Mouse (Mus musculus) liver, embryonic 11.5 days (tissue): Measurements from ENCODE around the gene Stk10. TPM values are rescaled to one million over a fixed set of nuclear protein-coding genes. Genes with fewer than 3 reads are reported as not detected.

Source experiments
- ATAC-seq: fragments of 200-750 bp; cut with Nextera tagmentation; replicated peaks from 2 replicates; pipeline ENCODE4 v1.8.0; 2017; ENCODE audit warnings: moderate number of reproducible peaks, mild to moderate bottlenecking, moderate TSS enrichment, moderate library complexity; ENCODE audit not compliant: low FRiP score
- DNase-seq: peaks from one replicate; pipeline ENCODE4 v3.0.0-alpha.2; 2017; ENCODE audit warnings: low spot score
- H3K27ac ChIP-seq: fragments of 300-500 bp; sonication (generic); 2 replicates; pipeline ENCODE4 v1.5.1; 2014; ENCODE audit warnings: mild to moderate bottlenecking, low read depth, low read length, control low read depth
- H3K27me3 ChIP-seq: fragments of 300-500 bp; sonication (generic); replicated peaks from 2 replicates; pipeline ENCODE4 v1.6.1; 2014; ENCODE audit warnings: low read length, mixed read lengths; ENCODE audit not compliant: control insufficient read depth, insufficient read depth
- H3K36me3 ChIP-seq: fragments of 300-500 bp; sonication (generic); 2 replicates; pipeline ENCODE4 v1.6.1; 2014; ENCODE audit warnings: mild to moderate bottlenecking, low read length, moderate library complexity, mixed read lengths; ENCODE audit not compliant: control insufficient read depth, insufficient read depth
- H3K4me1 ChIP-seq: fragments of 300-500 bp; sonication (generic); replicated peaks from 2 replicates; pipeline ENCODE4 v1.6.1; 2014; ENCODE audit warnings: low read length, mixed read lengths; ENCODE audit not compliant: control insufficient read depth, insufficient read depth
- H3K4me2 ChIP-seq: fragments of 300-500 bp; sonication (generic); 2 replicates; pipeline ENCODE4 v1.6.1; 2014; ENCODE audit warnings: mild to moderate bottlenecking, control low read depth, moderate library complexity
- H3K4me3 ChIP-seq: fragments of 300-500 bp; sonication (generic); 2 replicates; pipeline ENCODE4 v1.5.1; 2014; ENCODE audit warnings: low read depth, low read length, control low read depth
- H3K9ac ChIP-seq: fragments of 300-500 bp; sonication (generic); 2 replicates; pipeline ENCODE4 v1.6.1; 2014; ENCODE audit warnings: low read depth, low read length, control low read depth
- H3K9me3 ChIP-seq: fragments of 300-500 bp; sonication (generic); 2 replicates; pipeline ENCODE4 v1.6.1; 2016; ENCODE audit warnings: low read length, inconsistent platforms, mixed read lengths; ENCODE audit not compliant: control insufficient read depth
- WGBS: fragments of 180-500 bp; shearing (Covaris S2); extraction: QIAGEN DNeasy Blood & Tissue Kit; methylation state at CpG from one replicate; pipeline ENCODE4 v1.1.7; 2014; 5-methylcytosine and 5-hydroxymethylcytosine counted together
- polyA plus RNA-seq: library from polyadenylated mRNA; unstranded; fragments of >200 nt; fragmentation: Nextera tagmentation; extraction: Ambion mirVana; gene quantifications from 2 replicates; pipeline ENCODE4 v1.2.1, GENCODE M21; 2014

Gene Stk10
- polyA plus RNA-seq, 1 experiment from 2014 or later = 5.8 TPM

DNA sequence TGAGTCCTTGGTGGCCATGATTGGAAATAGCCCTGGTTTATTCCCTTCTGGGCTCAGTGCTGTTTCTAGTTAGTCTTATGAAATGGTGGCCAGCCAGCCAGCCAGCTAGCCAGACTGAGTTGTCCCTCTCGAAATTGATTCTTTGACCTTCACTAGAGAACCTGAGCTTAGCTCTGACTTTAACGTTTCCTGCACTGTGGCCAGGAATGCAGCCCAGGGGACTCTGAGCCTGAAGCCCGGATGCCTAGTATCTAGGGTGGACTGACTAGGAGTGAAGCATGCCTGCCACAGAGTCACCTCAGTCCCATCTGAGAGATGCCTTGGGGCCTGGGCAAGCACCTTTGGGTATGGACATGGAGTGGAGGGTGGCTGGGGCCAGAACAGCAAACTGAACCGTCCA lies 31.5 kb downstream of the Stk10 start:
- 54% methylated on average over 4 of the region's 4 CpGs for WGBS
- Histone ChIP-seq H3K36me3 (0 out of 2 replicates have a peak, but pooled peaks cover 3% of the 10 kb centered on the region), H3K4me3 (no peak overlapping the region), H3K27me3 (no peaks in the 10 kb centered on the region), H3K27ac (no peak overlapping the region), H3K4me2 (no peak overlapping the region), H3K9ac (no peak overlapping the region), H3K9me3 (no peaks in the 10 kb centered on the region), H3K4me1 (peaks cover 40% of the 10 kb centered on the region)
- DNase-seq = no peak
- ATAC-seq = no peak

DNA sequence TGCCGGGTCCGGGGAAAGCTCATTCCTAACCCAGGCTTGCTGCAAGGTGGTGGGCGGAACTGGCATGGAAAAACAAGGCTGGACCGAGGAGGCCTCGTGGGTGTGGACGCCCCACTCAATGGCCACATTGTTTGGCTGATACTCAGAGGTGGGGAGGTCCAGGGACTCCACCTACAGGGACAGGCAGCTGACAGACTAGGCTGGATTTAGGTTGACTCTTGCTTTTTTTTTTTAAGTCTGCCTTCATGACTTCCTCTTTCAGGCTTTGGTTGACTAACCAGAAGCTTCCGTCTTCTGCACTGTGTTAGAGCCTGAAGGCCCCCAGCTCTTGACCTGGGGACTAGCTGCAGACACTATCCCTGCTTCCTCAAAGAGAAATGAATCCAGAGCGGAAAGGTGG lies 32.0 kb downstream of the Stk10 start:
- H3K4me3 ChIP-seq = no peak overlapping the region
- no peaks in the 10 kb centered on the region for H3K9me3 ChIP-seq
- no peak overlapping the region for H3K9ac ChIP-seq
- peaks cover 40% of the 10 kb centered on the region for H3K4me1 ChIP-seq
- ATAC-seq (no peak), DNase-seq (no peak)
- 39% methylated on average over 8 of the region's 8 CpGs for WGBS
- 0 out of 2 replicates have a peak, but pooled peaks cover 3% of the 10 kb centered on the region for H3K36me3 ChIP-seq
- H3K4me2 ChIP-seq = no peak overlapping the region
- no peaks in the 10 kb centered on the region for H3K27me3 ChIP-seq
- H3K27ac ChIP-seq = no peak overlapping the region

DNA sequence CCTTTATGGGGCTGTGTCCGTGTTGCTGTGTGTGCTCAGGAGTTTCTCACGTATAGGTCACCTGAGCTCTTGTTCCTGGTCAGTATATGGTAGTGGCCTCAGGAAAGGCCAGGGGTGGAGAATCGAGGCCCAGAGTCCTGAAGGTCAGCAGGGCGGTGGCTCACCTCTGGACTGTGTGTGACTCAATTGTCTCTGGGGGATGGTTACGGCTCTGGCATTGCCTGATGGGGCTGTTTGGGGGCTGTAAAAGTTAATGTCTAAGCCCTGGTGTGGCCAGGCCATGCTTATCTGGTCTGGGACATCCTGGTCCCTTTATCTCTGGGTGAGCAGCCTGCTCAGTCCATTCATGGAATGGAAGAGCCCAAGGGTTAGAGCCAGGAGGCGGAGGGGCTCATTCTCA lies 33.1 kb downstream of the Stk10 start:
- Histone ChIP-seq H3K36me3 (0 out of 2 replicates have a peak, but pooled peaks cover 3% of the 10 kb centered on the region), H3K9ac (peak overlapping the region; percentile 3; the same call in 1 of the 2 replicates), H3K4me2 (no peak overlapping the region), H3K4me1 (peaks cover 40% of the 10 kb centered on the region), H3K27ac (no peak overlapping the region), H3K4me3 (no peak overlapping the region), H3K27me3 (no peaks in the 10 kb centered on the region), H3K9me3 (no peaks in the 10 kb centered on the region)
- DNase-seq (no peak), ATAC-seq (peak; percentile 62)
- 48% methylated on average over 6 of the region's 6 CpGs for whole genome bisulfite sequencing

DNA sequence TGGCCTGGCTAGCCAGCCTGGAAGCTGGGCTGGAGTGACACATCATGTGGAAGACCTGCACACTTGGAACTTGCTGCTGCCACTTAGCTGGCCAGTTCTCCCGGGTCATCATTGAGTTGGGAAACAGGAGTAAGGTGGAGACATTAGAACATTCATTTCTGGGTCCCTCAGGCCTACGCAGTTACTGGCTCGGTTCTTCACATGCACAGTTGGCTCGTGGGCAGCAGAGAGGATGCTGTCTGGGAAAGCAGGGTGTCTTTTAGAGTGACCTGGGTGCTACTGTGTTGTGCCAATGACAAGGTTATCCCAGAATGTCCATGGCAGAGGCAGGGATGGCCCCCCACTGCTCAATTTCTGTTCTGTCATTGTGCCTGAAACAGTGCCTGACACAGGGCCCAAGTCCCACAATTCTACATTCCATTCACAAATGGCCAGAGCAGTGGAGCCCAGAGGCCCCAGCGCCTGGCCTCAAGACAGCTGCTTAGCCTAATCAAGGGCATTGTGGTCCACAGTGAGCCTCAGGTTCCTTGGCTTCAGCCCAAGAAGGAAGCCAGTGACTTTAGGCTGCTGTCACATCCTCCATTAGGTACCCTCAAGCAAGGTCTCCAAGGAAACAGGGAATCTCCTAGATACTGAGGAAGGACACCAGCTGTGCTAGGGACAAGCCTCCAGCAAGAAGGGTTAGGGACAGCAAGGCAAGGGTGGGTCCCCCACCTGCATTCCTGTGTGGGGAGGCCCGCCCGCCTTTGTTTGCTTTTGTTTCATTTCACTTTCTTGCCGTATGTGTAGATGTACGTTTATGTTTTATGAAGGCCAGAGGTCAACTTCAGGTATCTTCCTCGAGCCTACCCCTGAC lies 34.1 kb downstream of the Stk10 start:
- H3K4me1 ChIP-seq = peaks cover 43% of the 10 kb centered on the region
- 88% methylated on average over 10 of the region's 10 CpGs for WGBS
- 0 out of 2 replicates have a peak, but pooled peaks cover 3% of the 10 kb centered on the region for H3K36me3 ChIP-seq
- H3K27ac ChIP-seq = no peak overlapping the region
- no peaks in the 10 kb centered on the region for H3K27me3 ChIP-seq
- H3K4me2 ChIP-seq = no peak overlapping the region
- no peak overlapping the region for H3K9ac ChIP-seq
- DNase-seq = no peak
- H3K9me3 ChIP-seq = no peaks in the 10 kb centered on the region
- ATAC-seq = no peak
- H3K4me3 ChIP-seq = no peak overlapping the region

DNA sequence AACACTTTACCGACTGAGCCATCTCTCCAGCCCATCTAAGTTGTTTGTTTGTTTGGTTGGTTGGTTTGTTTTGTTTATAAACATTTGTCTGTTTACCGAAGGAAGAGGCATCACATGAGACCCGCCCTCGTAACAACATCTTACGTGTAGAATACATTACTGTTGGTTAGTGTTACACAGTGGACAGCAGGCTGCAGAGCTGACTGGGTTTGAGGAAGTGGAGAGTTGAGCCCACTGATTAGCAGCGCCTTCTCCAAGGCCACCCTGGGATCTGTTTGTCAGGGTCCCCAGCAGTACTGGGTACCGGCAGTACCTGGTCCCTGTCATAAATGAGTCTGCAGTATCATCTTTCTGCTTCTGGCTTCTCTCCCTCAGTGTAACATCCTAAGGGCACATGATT lies 35.0 kb downstream of the Stk10 start:
- ATAC-seq (no peak), DNase-seq (no peak)
- H3K9ac ChIP-seq = no peak overlapping the region
- no peak overlapping the region for H3K4me2 ChIP-seq
- H3K9me3 ChIP-seq = no peaks in the 10 kb centered on the region
- no peaks in the 10 kb centered on the region for H3K27me3 ChIP-seq
- 77% methylated on average over 7 of the region's 7 CpGs for WGBS
- peaks cover 42% of the 10 kb centered on the region for H3K4me1 ChIP-seq
- H3K4me3 ChIP-seq = no peak overlapping the region
- no peak overlapping the region for H3K27ac ChIP-seq
- 0 out of 2 replicates have a peak, but pooled peaks cover 2% of the 10 kb centered on the region for H3K36me3 ChIP-seq

DNA sequence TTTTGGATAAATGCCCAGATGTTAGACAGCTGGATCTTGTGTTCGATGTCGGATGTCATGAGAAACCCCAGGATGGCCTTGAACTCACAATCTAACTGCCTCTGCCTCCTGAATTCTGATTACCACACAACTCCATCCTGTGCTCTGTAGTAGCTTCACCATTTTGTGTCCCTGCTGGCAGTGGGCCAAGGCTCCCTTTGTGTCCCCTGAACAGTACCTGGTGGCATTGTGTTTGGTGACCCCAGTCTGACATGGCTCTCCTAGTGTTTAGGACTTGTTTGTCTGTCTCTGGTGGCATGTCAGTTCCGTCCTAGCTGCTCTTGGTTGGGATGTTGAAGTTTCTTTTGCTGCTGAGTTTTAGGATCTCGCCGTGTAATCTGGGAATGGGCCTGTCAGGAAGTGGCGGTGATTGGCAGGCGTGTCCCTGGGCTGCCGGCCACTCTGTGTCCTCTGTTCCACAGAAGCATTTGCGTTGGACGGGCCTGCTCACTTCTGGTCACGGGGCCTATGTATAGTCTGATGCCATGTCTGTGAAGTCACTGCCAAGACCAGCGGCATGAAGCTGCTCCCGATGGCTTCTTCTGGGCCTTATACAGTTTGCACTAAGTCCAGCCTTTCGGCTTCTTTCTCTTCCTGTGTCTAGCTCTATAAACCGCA lies 35.7 kb downstream of the Stk10 start:
- 89% methylated on average over 15 of the region's 15 CpGs for WGBS
- H3K4me1 ChIP-seq = peaks cover 36% of the 10 kb centered on the region

DNA sequence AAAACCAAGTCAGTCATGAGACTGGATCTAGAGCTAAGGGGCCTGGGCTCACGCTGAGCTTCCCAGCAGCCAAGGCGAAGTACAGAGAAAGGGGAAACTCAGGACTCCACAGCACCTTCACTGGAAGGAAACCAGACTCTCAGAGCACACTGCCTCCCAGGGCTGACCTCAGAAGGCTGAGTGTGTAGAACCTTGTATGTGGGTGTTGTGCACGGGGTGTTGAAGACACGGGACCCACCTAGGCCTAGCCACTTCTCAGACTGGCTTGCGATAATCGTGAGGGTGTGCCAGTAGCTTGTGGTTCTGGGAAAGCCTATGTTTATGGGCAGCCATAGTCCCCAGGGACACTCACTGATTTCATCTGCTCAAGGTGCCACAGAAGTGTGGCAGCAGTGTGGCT lies 38.0 kb downstream of the Stk10 start:
- peaks cover 16% of the 10 kb centered on the region for H3K4me1 ChIP-seq
- no peak for ATAC-seq
- WGBS = 78% methylated on average over 6 of the region's 6 CpGs

More for the DNA sequence above, 35.7 kb downstream of the Stk10 start:
- no peaks in the 10 kb centered on the region for H3K27me3 ChIP-seq
- H3K4me2 ChIP-seq = no peak overlapping the region
- DNase-seq = no peak
- no peak for ATAC-seq
- no peaks in the 10 kb centered on the region for H3K36me3 ChIP-seq
- no peak overlapping the region for H3K27ac ChIP-seq
- H3K4me3 ChIP-seq = no peak overlapping the region
- no peaks in the 10 kb centered on the region for H3K9me3 ChIP-seq
- no peak overlapping the region for H3K9ac ChIP-seq

DNA sequence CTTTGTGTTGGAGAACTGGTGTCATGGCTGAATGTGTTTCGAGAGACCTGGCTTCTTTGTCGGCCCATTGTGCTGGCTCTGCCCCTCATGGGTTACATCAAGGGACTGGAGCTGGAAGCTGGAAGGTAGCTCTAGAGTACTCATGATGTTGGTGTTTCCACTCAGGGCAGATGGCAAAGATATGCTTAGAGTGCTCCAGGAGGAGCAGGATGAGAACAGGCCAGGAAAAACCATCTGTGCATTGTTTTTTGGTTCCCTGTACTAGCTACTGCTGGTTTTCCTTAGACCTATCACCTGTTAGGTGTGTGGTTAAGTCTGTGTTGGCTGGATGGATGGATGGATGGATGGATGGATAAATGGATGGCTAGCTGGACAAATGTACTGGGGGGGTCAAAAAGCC lies 40.6 kb downstream of the Stk10 start:
- no peaks in the 10 kb centered on the region for H3K9me3 ChIP-seq

More for the DNA sequence above, 38.0 kb downstream of the Stk10 start:
- Histone ChIP-seq H3K27ac (no peak overlapping the region), H3K9ac (no peak overlapping the region), H3K36me3 (no peaks in the 10 kb centered on the region), H3K27me3 (no peaks in the 10 kb centered on the region), H3K4me2 (no peak overlapping the region), H3K9me3 (no peaks in the 10 kb centered on the region), H3K4me3 (no peak overlapping the region)
- DNase-seq = no peak

More for the DNA sequence above, 40.6 kb downstream of the Stk10 start:
- Histone ChIP-seq H3K27ac (no peak overlapping the region), H3K27me3 (no peaks in the 10 kb centered on the region), H3K4me1 (peaks cover 4% of the 10 kb centered on the region), H3K4me2 (no peak overlapping the region), H3K9ac (no peak overlapping the region), H3K4me3 (no peak overlapping the region), H3K36me3 (no peaks in the 10 kb centered on the region)
- no peak for DNase-seq
- no peak for ATAC-seq
- 90% methylated on average over 2 of the region's 2 CpGs for WGBS
